Mouse (Mus musculus) CH12.LX (cell line): ENCODE data around the gene Cdh6.

Source experiments
- MAFK ChIP-seq: IDR thresholded peaks from 2 replicates; pipeline ENCODE4 v1.6.1; 2011; ENCODE audit warnings: low read length, improper control_type of control experiment; ENCODE audit not compliant: insufficient replicate concordance
- MAX ChIP-seq: IDR thresholded peaks from 2 replicates; pipeline ENCODE4 v1.6.1; 2011; ENCODE audit warnings: low read length, improper control_type of control experiment

- TF ChIP-seq MAFK (no peak), MAX (no peak)
Observed at GRCm38 (mm10) chr15:13016756-13017357, 156.6 kb downstream of the Cdh6 start.
